Mouse (Mus musculus): ENCODE results near the gene Tnf. TPM values are rescaled to one million over a fixed set of nuclear protein-coding genes. Genes with fewer than 3 reads are reported as not detected.

Tnf gene
- 2.9 and 3.5 TPM in 2 replicates for polyA plus RNA-seq (2012; ENCODE audit: insufficient read depth, low replicate concordance)

- TF ChIP-seq FLI1 (IDR thresholded peaks at IDR 0.05; ENCODE audit: low read length), result no peak
- no peak for TF ChIP-seq GATA1 (IDR thresholded peaks at IDR 0.05; ENCODE audit: borderline replicate concordance, low read length)
- Histone ChIP-seq H3K4me1 (peaks cover 76% of the 10 kb centered on the region), H3K9me3 (no peaks in the 10 kb centered on the region), H3K4me3 (replicated peaks) (peak within 1 kb of the TSS; percentile 95), H3K36me3 (replicated peaks; ENCODE audit: low read length) (peaks cover 16% of the 10 kb centered on the region), H3K27me3 (replicated peaks) (peaks cover 15% of the 10 kb centered on the region)
Measured at GRCm38 (mm10) chr17:35201787-35202186, at the start of gene Tnf. Tnf (minus strand) TSS chr17:35202007.

- Histone ChIP-seq H3K36me3 (replicated peaks; ENCODE audit: low read length) (peaks cover 82% of the 10 kb centered on the region), H3K9me3 (no peaks in the 10 kb centered on the region)
Measured at GRCm38 (mm10) chr17:35251162-35251719, 49.4 kb upstream of the Tnf start.

GRCm38 (mm10) chr17:35250348-35251120 is 48.7 kb upstream of the Tnf start:
- H3K9me3 ChIP-seq, result no peaks in the 10 kb centered on the region
- no peak for TF ChIP-seq FLI1 (IDR thresholded peaks at IDR 0.05; ENCODE audit: low read length)
- TF ChIP-seq GATA1 (IDR thresholded peaks at IDR 0.05; ENCODE audit: borderline replicate concordance, low read length), result no peak
- H3K36me3 ChIP-seq (replicated peaks; ENCODE audit: low read length), result peaks cover 89% of the 10 kb centered on the region
- no peak overlapping the region for H3K4me3 ChIP-seq (replicated peaks)
- H3K27me3 ChIP-seq (replicated peaks), result peaks cover 16% of the 10 kb centered on the region
- H3K4me1 ChIP-seq, result peaks cover 41% of the 10 kb centered on the region

More at GRCm38 (mm10) chr17:35251162-35251719, 49.4 kb upstream of the Tnf start:
- TF ChIP-seq FLI1 (IDR thresholded peaks at IDR 0.05; ENCODE audit: low read length) (no peak), GATA1 (IDR thresholded peaks at IDR 0.05; ENCODE audit: borderline replicate concordance, low read length) (no peak)
- Histone ChIP-seq H3K4me3 (replicated peaks) (no peak overlapping the region), H3K27me3 (replicated peaks) (peaks cover 16% of the 10 kb centered on the region), H3K4me1 (peaks cover 37% of the 10 kb centered on the region)

GRCm38 (mm10) chr17:35249451-35250197 is 47.8 kb upstream of the Tnf start:
- Histone ChIP-seq H3K9me3 (no peaks in the 10 kb centered on the region), H3K27me3 (replicated peaks) (peaks cover 16% of the 10 kb centered on the region), H3K4me3 (replicated peaks) (no peak overlapping the region), H3K36me3 (replicated peaks; ENCODE audit: low read length) (peaks cover 98% of the 10 kb centered on the region), H3K4me1 (peaks cover 44% of the 10 kb centered on the region)
- TF ChIP-seq GATA1 (IDR thresholded peaks at IDR 0.05; ENCODE audit: borderline replicate concordance, low read length) (no peak), FLI1 (IDR thresholded peaks at IDR 0.05; ENCODE audit: low read length) (no peak)

DNA sequence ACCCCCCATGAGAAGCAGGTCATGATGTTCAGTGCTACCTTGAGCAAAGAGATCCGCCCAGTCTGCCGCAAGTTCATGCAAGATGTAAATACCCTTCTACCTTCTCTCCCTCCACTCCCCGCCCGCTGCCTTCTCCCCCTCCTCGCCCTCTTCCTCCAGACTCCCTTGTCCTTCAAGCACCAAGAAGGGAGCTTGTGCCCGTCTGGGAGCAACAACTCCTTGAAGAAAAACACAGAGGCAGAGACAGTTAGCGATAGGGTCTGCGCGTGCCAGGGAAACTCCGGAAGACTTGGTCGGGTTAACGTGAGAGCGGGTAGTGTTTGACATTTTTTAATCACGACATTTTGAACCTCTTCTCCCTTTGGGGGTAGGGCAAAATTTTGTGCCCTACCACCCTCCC is 47.2 kb upstream of the Tnf start:
- peaks cover 99% of the 10 kb centered on the region for H3K36me3 ChIP-seq (replicated peaks; ENCODE audit: low read length)
- peaks cover 45% of the 10 kb centered on the region for H3K4me1 ChIP-seq
- TF ChIP-seq GATA1 (IDR thresholded peaks at IDR 0.05; ENCODE audit: borderline replicate concordance, low read length), result no peak
- H3K4me3 ChIP-seq (replicated peaks), result no peak overlapping the region
- H3K9me3 ChIP-seq, result no peaks in the 10 kb centered on the region
- H3K27me3 ChIP-seq (replicated peaks), result peaks cover 16% of the 10 kb centered on the region

DNA sequence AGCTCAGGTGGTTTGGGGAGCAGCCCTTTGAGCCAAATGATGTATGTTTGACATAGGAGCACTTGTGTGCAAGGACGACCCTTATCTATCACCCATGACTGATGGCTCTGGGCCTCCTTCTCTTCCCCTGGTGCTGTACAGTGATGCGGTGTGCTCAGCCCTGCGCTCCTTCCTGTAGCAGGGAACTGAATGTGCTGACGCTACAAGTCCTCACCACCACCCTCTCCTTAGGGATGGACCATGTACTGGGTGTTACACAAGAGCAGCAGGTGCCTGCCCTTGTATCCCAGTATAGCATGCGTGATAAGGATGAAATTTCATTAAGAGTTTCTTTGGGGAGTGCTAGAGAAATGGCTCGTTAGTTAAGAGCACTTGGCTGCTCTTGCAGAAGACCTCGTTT is 45.3 kb upstream of the Tnf start:
- Histone ChIP-seq H3K4me1 (peaks cover 56% of the 10 kb centered on the region), H3K4me3 (replicated peaks) (peak overlapping the region; percentile 12), H3K27me3 (replicated peaks) (peaks cover 11% of the 10 kb centered on the region), H3K36me3 (replicated peaks; ENCODE audit: low read length) (peaks cover 92% of the 10 kb centered on the region), H3K9me3 (no peaks in the 10 kb centered on the region)
- TF ChIP-seq FLI1 (IDR thresholded peaks at IDR 0.05; ENCODE audit: low read length) (no peak), GATA1 (IDR thresholded peaks at IDR 0.05; ENCODE audit: borderline replicate concordance, low read length) (no peak)

GRCm38 (mm10) chr17:35245731-35246623 is 44.2 kb upstream of the Tnf start:
- peaks cover 58% of the 10 kb centered on the region for H3K4me1 ChIP-seq
- no peak overlapping the region for H3K4me3 ChIP-seq (replicated peaks)

GRCm38 (mm10) chr17:35244999-35245398 is 43.2 kb upstream of the Tnf start:
- Histone ChIP-seq H3K9me3 (no peaks in the 10 kb centered on the region), H3K36me3 (replicated peaks; ENCODE audit: low read length) (peaks cover 71% of the 10 kb centered on the region), H3K4me3 (replicated peaks) (no peak overlapping the region), H3K27me3 (replicated peaks) (peaks cover 6% of the 10 kb centered on the region), H3K4me1 (peaks cover 64% of the 10 kb centered on the region)
- TF ChIP-seq GATA1 (IDR thresholded peaks at IDR 0.05; ENCODE audit: borderline replicate concordance, low read length) (no peak), FLI1 (IDR thresholded peaks at IDR 0.05; ENCODE audit: low read length) (no peak)

More at GRCm38 (mm10) chr17:35245731-35246623, 44.2 kb upstream of the Tnf start:
- TF ChIP-seq GATA1 (IDR thresholded peaks at IDR 0.05; ENCODE audit: borderline replicate concordance, low read length) (no peak), FLI1 (IDR thresholded peaks at IDR 0.05; ENCODE audit: low read length) (no peak)
- no peaks in the 10 kb centered on the region for H3K9me3 ChIP-seq
- H3K27me3 ChIP-seq (replicated peaks), result peaks cover 11% of the 10 kb centered on the region
- peaks cover 81% of the 10 kb centered on the region for H3K36me3 ChIP-seq (replicated peaks; ENCODE audit: low read length)

DNA sequence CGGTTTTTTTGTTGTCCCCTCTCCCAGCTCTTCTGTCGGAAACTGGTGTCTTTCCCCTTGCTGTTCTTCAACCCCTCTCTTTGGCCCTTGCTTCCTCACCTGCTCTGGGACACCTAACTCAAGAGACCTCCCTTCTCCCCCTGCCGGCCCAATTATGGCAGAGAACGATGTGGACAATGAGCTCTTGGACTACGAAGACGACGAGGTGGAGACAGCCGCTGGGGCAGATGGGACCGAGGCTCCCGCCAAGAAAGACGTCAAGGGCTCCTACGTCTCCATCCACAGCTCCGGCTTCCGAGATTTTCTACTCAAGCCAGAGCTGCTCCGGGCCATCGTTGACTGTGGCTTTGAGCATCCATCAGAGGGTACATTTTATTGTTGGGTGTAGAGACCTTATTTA is 41.3 kb upstream of the Tnf start:
- H3K9me3 ChIP-seq, result no peaks in the 10 kb centered on the region
- H3K4me1 ChIP-seq, result peaks cover 70% of the 10 kb centered on the region
- no peak for TF ChIP-seq GATA1 (IDR thresholded peaks at IDR 0.05; ENCODE audit: borderline replicate concordance, low read length)
- TF ChIP-seq FLI1 (IDR thresholded peaks at IDR 0.05; ENCODE audit: low read length), result no peak
- H3K27me3 ChIP-seq (replicated peaks), result peaks cover 2% of the 10 kb centered on the region
- peaks cover 53% of the 10 kb centered on the region for H3K36me3 ChIP-seq (replicated peaks; ENCODE audit: low read length)
- H3K4me3 ChIP-seq (replicated peaks), result peak overlapping the region; percentile 95

All from megakaryocyte, embryonic 14.5 days (primary cell).